Mouse (Mus musculus) granulocyte monocyte progenitor cell, adult 5-6 weeks (primary cell): ENCODE measurements around the gene Olfr424. TPM values are rescaled to one million over a fixed set of nuclear protein-coding genes. Genes with fewer than 3 reads are reported as not detected.
A peak's percentile ranks its signal among the peaks of the same experiment; 100 is the strongest.

Experiments
- ATAC-seq: replicated peaks from 2 replicates; pipeline ENCODE4 v1.8.0; 2016; ENCODE audit warnings: mild to moderate bottlenecking, moderate TSS enrichment, inconsistent platforms; ENCODE audit not compliant: poor library complexity, severe bottlenecking
- total RNA-seq, 2 experiments: library from RNA; stranded (forward) in 1 of 2; stranded (reverse) in 1 of 2; fragments of 200-712, 200-1000 nt in 1 of 2; fragments of >200 nt in 1 of 2; fragmentation: Nextera tagmentation in 1 of 2; gene quantifications; 2 replicates each; pipeline ENCODE4 v1.2.3; 2014 to 2017

The Olfr424 gene
- total RNA-seq (2014; fragmentation: Nextera tagmentation) (not detected in 2 replicates), total RNA-seq (2017) (not detected in 2 replicates)

- ATAC-seq = no peak
Measured at GRCm38 (mm10) chr1:174131217-174131616, at the start of gene Olfr424. Olfr424 (plus strand) TSS chr1:174131517.

DNA sequence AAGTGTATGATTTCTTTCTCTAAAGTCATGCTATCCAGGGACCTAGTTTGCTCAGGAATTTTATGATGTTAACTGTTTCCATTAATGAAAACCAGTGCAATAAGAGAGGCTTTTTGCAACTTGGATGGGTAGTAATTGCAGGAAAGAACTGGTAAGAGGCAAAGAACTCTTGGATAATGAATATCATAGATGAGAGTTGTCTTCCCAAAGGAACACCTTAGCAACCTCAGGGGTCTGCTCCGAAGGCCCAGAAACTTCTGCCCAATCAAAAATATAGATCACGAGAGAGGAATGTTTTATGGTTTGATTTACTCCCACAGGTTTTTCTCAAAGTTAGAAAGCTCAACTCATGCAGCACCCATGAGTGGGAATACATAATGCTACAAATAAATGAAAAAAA is 47.3 kb upstream of the Olfr424 start, which contains the start of gene Olfr429:
Gene Olfr429, plus strand, starts transcription at position 301 of the 400 bp plus-strand sequence.
- ATAC-seq = no peak

DNA sequence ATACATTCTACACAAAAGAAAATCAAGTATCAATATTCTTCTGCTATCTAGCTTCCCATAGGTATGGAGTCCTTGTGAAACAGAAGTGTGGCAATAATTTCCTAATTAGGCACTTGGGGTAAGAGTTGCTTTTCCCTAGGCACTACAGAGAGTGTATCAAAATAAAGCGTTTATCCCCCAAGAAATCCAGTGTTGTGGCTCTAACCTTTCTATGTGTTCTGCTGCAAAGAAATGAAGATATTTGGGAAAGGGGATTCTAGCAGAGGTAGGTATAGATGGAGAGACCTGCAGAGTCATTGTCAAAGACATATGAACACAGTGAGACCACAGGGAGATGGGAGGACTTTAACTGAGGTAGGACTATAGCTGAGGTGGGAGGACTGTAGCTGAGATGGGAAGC is 34.7 kb upstream of the Olfr424 start, which contains the start of gene Olfr427:
Gene Olfr427, plus strand, starts transcription at position 301 of the 400 bp plus-strand sequence.
- ATAC-seq = peak; percentile 35; the same call in 1 of the 2 replicates

DNA sequence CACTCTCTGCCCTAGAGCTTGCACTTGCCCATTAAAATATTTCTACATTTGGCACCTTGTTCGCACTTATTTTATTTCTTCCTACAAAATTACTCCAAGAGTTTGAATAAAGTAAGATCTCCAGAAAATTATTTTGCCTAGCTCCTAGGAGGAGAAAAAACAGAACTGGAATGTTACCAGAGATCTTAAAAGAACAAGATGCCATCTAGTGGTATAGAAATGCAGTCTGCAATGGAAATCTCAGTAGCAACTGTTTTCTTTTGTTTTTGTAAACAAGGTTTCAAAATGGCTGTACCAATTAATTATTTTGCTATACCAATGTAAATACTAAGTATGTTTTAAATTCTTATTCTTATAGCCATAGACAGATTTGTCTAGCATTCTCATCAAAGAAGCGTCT is 27.6 kb upstream of the Olfr424 start:
- peak; percentile 58 for ATAC-seq

DNA sequence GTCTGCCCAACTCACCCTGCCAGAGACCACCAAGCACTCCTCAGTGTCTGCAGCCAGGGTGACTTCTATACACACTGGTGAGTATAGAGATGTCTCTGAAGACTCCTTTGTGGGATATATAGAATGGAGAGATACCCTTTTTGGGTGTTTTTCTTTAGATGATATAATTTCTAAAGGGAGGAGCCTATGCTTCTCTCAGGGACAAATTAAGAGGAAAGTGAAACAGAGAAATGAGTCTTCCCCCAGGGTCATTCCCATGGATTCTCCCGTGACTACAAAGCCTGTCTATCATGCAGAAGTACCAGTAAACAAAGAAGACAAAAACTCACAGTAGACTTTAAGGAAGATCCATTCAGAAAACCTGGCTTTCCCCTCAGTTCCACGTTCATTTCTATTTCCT is 10.3 kb upstream of the Olfr424 start, which contains the start of gene Olfr231:
Gene Olfr231, minus strand, starts transcription at position 101 of the 400 bp plus-strand sequence.
- ATAC-seq = no peak

- no peak for ATAC-seq
Measured at GRCm38 (mm10) chr1:174131999-174132398, 682 bp downstream of the Olfr424 start.

DNA sequence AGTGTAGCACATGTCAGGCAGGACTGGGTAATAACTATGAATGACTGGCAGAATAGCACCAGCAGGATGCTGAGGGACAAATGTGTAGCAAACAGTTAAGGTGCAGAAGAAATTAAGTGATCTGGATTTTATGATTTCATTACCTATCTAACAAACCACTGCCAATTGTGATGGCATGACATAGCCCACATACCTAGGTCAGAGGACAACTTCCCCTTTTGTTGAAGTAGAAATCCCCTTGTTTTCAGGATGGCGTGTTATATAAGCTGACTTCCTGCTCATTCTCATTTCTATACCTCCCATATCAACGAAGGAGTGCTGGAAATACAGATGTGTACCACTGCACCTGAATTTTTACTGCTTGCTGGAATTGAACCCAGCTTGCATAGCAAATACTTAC is 10.1 kb downstream of the Olfr424 start:
- ATAC-seq = no peak; the same call in 1 of the 2 replicates

GRCm38 (mm10) chr1:174146696-174147095 is 15.4 kb downstream of the Olfr424 start:
- ATAC-seq = no peak

DNA sequence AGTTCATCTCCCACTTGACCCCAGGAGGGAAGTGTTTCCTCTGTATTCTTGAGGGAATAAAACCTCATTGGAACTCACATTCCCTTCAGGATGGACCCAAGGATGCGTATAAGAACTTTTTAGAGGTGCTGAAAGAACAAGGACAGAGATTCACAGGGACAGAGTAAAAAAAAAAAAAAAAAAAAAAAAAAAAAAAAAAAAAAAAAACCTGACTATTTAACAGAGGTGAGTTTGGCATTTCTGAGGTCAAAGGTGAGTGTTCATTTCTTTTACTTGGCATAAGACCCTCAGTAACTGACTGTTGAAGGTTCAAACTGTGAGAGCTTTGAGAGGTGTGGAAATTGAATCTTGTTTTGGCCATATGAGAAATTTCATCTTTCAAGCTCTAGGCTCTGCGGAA is 18.0 kb downstream of the Olfr424 start:
- no peak for ATAC-seq

DNA sequence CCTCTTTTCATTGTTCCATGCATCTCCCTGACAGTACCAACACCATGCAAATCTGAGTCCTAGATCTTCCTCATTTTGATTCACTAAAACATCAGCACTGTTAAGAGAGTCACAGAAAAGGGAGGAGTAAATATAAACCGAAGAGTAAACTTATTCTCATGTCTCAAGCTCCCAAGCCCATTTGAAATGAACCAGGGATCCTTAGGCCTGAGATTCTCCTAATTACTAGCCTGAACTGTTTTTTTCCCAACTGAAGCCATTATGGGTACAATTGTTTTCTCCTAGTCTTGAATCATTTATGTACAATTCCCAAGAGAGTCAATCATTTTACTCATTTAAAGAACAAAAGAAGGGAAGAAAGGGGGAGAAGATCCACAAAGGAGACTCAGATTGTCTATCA is 24.0 kb downstream of the Olfr424 start, which contains the start of gene Olfr420:
Gene Olfr420, plus strand, starts transcription at position 301 of the 400 bp plus-strand sequence.
- no peak for ATAC-seq

GRCm38 (mm10) chr1:174157622-174158021 is 26.3 kb downstream of the Olfr424 start:
- ATAC-seq = no peak

- peak; percentile 70 for ATAC-seq
Measured at GRCm38 (mm10) chr1:174158512-174158911, 27.2 kb downstream of the Olfr424 start.

- ATAC-seq = peak; percentile 97
Measured at GRCm38 (mm10) chr1:174159095-174159494, 27.8 kb downstream of the Olfr424 start.

DNA sequence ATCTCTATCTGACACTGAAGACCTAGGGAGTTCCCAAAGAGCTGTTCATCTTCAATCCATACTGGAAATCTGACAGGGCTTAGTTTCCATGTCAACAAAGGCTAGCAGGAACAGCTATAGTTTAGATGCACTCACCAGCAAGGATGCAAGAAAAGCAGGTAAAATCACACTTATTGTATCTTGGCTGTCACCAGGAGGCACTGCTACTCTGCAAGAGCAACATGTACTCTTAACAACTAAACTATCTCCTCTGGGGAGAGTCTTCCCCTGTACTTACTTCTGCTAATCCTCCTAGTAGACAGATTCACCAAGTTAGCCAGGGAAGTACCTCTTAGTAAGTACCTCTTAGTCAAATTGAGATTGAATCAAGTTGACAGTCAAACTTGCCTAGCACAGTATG is 37.7 kb downstream of the Olfr424 start:
- ATAC-seq = no peak

DNA sequence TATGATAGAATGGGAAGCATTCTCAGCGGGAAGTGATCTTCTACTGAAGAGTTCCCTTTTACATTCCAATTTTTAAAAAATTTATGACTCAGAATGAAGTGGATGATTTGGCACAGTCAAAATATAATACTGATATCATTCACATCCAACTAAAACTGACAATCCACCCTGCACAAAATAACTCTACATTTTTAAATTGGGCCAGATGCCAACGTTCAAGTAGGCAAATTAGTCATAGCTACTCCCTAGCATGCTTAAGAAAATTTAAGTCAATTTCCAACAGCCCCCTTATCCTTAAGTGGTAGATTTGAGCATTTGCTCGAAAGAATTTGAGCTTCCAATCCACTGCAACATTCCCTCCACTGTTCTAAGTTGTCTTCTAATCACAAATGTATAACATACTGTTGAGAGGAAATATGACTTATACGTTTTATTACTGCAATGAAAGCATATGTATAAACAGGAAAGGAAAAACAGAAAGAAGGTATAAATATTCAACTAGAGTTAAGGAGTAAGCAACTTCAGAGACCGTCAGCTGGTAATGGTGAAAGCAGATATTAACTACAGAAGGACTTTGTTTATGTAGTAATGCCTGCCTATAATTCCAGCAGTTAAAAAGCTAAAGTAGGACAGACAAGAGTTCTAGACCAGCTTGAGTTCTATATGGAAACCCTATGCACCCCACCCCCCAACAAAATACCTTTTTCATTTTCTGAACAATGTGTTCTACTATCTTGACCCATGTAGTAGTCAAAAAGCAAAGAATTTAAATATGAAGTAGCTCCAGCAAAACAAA is 39.6 kb downstream of the Olfr424 start:
- no peak for ATAC-seq

DNA sequence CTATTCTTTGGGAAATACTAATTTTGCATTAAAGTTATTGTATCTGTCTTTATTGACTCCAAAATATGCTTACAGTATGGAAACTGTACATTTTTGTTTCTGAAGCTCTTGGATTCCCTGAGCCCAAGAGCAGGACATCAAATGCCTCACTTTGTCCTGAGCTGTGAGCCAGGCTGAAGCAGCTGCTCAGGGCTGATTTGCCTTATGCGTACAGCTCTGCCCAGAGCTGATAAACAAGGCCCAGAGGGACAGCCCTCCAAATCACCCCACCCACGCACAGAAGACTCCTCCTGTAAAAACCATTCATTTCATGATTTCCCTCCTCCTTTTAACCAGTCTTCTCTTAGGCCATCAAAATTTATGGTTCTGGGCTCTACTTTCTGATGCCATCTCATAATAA is 40.2 kb downstream of the Olfr424 start:
- ATAC-seq = no peak

DNA sequence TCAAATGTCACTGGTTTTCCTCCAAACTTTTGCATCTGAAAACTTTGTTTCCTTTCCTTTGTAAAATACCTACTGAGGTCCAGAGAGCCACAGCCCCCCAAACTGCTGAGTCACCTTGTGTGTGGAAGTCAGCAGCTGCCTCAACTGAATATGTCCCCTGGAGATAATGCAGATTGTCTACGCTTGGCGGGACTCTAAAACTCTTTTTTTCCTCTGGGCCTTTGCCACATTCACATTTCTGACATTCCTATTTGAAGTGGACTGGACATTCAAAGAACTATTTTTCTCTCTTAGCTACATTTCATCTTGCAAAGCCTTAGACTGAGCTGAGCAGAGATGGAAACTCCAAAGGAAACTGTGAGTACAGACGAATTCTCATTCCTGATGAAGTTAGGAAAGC is 41.3 kb downstream of the Olfr424 start, which contains the start of gene Spta1:
Gene Spta1, plus strand, starts transcription at position 172 of the 400 bp plus-strand sequence.
- ATAC-seq = no peak; the same call in 1 of the 2 replicates

Other genes starting within 250 kb of the Olfr424 start
- gene Ifi211, start 218.5 kb upstream of the Olfr424 start, total RNA-seq (2014; fragmentation: Nextera tagmentation) = 9.3 and 12.3 TPM in 2 replicates
- 13.2 and 16.0 TPM in 2 replicates for gene Ifi211, start 218.5 kb upstream of the Olfr424 start, total RNA-seq (2017)
- gene Mndal, start 189.0 kb upstream of the Olfr424 start, total RNA-seq (2014; fragmentation: Nextera tagmentation) = 95.6 and 101 TPM in 2 replicates
- gene Mndal, start 189.0 kb upstream of the Olfr424 start, total RNA-seq (2017) = 105 and 119 TPM in 2 replicates
- gene Ifi203, start 188.8 kb upstream of the Olfr424 start, total RNA-seq (2014; fragmentation: Nextera tagmentation) = 58.4 and 73.0 TPM in 2 replicates
- 26.6 and 61.0 TPM in 2 replicates for gene Ifi203, start 188.8 kb upstream of the Olfr424 start, total RNA-seq (2017)
- not detected in 2 replicates for gene Ifi202b, start 148.8 kb upstream of the Olfr424 start, total RNA-seq (2014; fragmentation: Nextera tagmentation)
- not detected in 2 replicates for gene Ifi202b, start 148.8 kb upstream of the Olfr424 start, total RNA-seq (2017)
- not detected in 2 replicates for gene Ifi205, start 99.7 kb upstream of the Olfr424 start, total RNA-seq (2014; fragmentation: Nextera tagmentation)
- 0.78 TPM in 1 of 2 replicates, not detected in the other for gene Ifi205, start 99.7 kb upstream of the Olfr424 start, total RNA-seq (2017)
- 0.41 TPM in 1 of 2 replicates, not detected in the other for gene Olfr433, start 90.8 kb upstream of the Olfr424 start, total RNA-seq (2014; fragmentation: Nextera tagmentation)
- not detected in 2 replicates for gene Olfr433, start 90.8 kb upstream of the Olfr424 start, total RNA-seq (2017)
- gene Olfr432, start 82.3 kb upstream of the Olfr424 start, total RNA-seq (2014; fragmentation: Nextera tagmentation) = not detected in 2 replicates
- gene Olfr432, start 82.3 kb upstream of the Olfr424 start, total RNA-seq (2017) = not detected in 2 replicates
- gene Olfr430, start 64.9 kb upstream of the Olfr424 start, total RNA-seq (2014; fragmentation: Nextera tagmentation) = not detected in 2 replicates
- not detected in 2 replicates for gene Olfr430, start 64.9 kb upstream of the Olfr424 start, total RNA-seq (2017)
- not detected in 2 replicates for gene Olfr429, start 47.2 kb upstream of the Olfr424 start, total RNA-seq (2014; fragmentation: Nextera tagmentation)
- not detected in 2 replicates for gene Olfr429, start 47.2 kb upstream of the Olfr424 start, total RNA-seq (2017)
- gene Olfr427, start 34.6 kb upstream of the Olfr424 start, total RNA-seq (2014; fragmentation: Nextera tagmentation) = not detected in 2 replicates
- not detected in 2 replicates for gene Olfr427, start 34.6 kb upstream of the Olfr424 start, total RNA-seq (2017)
- not detected in 2 replicates for gene Olfr231, start 10.4 kb upstream of the Olfr424 start, total RNA-seq (2014; fragmentation: Nextera tagmentation)
- gene Olfr231, start 10.4 kb upstream of the Olfr424 start, total RNA-seq (2017) = not detected in 2 replicates
- not detected in 2 replicates for gene Olfr420, start 24.1 kb downstream of the Olfr424 start, total RNA-seq (2014; fragmentation: Nextera tagmentation)
- not detected in 2 replicates for gene Olfr420, start 24.1 kb downstream of the Olfr424 start, total RNA-seq (2017)
- gene Spta1, start 41.3 kb downstream of the Olfr424 start, total RNA-seq (2014; fragmentation: Nextera tagmentation) = 0.15 TPM in 1 of 2 replicates, not detected in the other
- gene Spta1, start 41.3 kb downstream of the Olfr424 start, total RNA-seq (2017) = 0.34 and 0.72 TPM in 2 replicates
- not detected in 2 replicates for gene Olfr419, start 120.5 kb downstream of the Olfr424 start, total RNA-seq (2014; fragmentation: Nextera tagmentation)
- gene Olfr419, start 120.5 kb downstream of the Olfr424 start, total RNA-seq (2017) = not detected in 2 replicates
- gene Mptx1, start 199.0 kb downstream of the Olfr424 start, total RNA-seq (2014; fragmentation: Nextera tagmentation) = not detected in 2 replicates
- gene Mptx1, start 199.0 kb downstream of the Olfr424 start, total RNA-seq (2017) = not detected in 2 replicates
- gene Olfr417, start 233.6 kb downstream of the Olfr424 start, total RNA-seq (2014; fragmentation: Nextera tagmentation) = 0.28 and 0.37 TPM in 2 replicates
- gene Olfr417, start 233.6 kb downstream of the Olfr424 start, total RNA-seq (2017) = 0.56 TPM in 1 of 2 replicates, not detected in the other